Mouse (Mus musculus): Measurements from ENCODE around the gene Ccno.
A peak's percentile ranks its signal among the peaks of the same experiment; 100 is the strongest.

Ccno gene

GRCm38 (mm10) chr13:112987532-112987943 is at the start of gene Ccno:
TSS of gene Ccno (plus strand) at chr13:112987802.
- peak; percentile 87 for DNase-seq (ENCODE audit: extremely low read depth, insufficient read length, low spot score)

GRCm38 (mm10) chr13:112938130-112938529 is 49.5 kb upstream of the Ccno start:
- DNase-seq (ENCODE audit: extremely low read depth, insufficient read length, low spot score) = no peak

- no peak for DNase-seq (ENCODE audit: extremely low read depth, insufficient read length, low spot score)
Measured at GRCm38 (mm10) chr13:112941879-112942330, 45.7 kb upstream of the Ccno start.

- DNase-seq (ENCODE audit: extremely low read depth, insufficient read length, low spot score) = no peak
Measured at GRCm38 (mm10) chr13:112945312-112945711, 42.3 kb upstream of the Ccno start.

- DNase-seq (ENCODE audit: extremely low read depth, insufficient read length, low spot score) = no peak
Measured at GRCm38 (mm10) chr13:112945900-112946299, 41.7 kb upstream of the Ccno start.

GRCm38 (mm10) chr13:112954067-112954466 is 33.5 kb upstream of the Ccno start:
- no peak for DNase-seq (ENCODE audit: extremely low read depth, insufficient read length, low spot score)

- DNase-seq (ENCODE audit: extremely low read depth, insufficient read length, low spot score) = no peak
Measured at GRCm38 (mm10) chr13:112963081-112963480, 24.5 kb upstream of the Ccno start.

GRCm38 (mm10) chr13:112964421-112964820 is 23.2 kb upstream of the Ccno start:
- DNase-seq (ENCODE audit: extremely low read depth, insufficient read length, low spot score) = no peak

- no peak for DNase-seq (ENCODE audit: extremely low read depth, insufficient read length, low spot score)
Measured at GRCm38 (mm10) chr13:112967267-112967666, 20.3 kb upstream of the Ccno start.

GRCm38 (mm10) chr13:112976720-112977119 is 10.9 kb upstream of the Ccno start:
- DNase-seq (ENCODE audit: extremely low read depth, insufficient read length, low spot score) = no peak

- DNase-seq (ENCODE audit: extremely low read depth, insufficient read length, low spot score) = no peak
Measured at GRCm38 (mm10) chr13:112985605-112986450, 1.8 kb upstream of the Ccno start.

- DNase-seq (ENCODE audit: extremely low read depth, insufficient read length, low spot score) = no peak
Measured at GRCm38 (mm10) chr13:112986451-112986950, 1.1 kb upstream of the Ccno start.

GRCm38 (mm10) chr13:112987991-112988390 is 389 bp downstream of the Ccno start:
- no peak for DNase-seq (ENCODE audit: extremely low read depth, insufficient read length, low spot score)

- no peak for DNase-seq (ENCODE audit: extremely low read depth, insufficient read length, low spot score)
Measured at GRCm38 (mm10) chr13:112988866-112989265, 1.3 kb downstream of the Ccno start.

GRCm38 (mm10) chr13:112989541-112989940 is 1.9 kb downstream of the Ccno start:
- no peak for DNase-seq (ENCODE audit: extremely low read depth, insufficient read length, low spot score)

GRCm38 (mm10) chr13:112990346-112990745 is 2.7 kb downstream of the Ccno start:
- DNase-seq (ENCODE audit: extremely low read depth, insufficient read length, low spot score) = no peak

GRCm38 (mm10) chr13:112993531-112994152 is 6.0 kb downstream of the Ccno start, which contains the start of gene Mcidas:
TSS of gene Mcidas (plus strand) at chr13:112993845.
- DNase-seq (ENCODE audit: extremely low read depth, insufficient read length, low spot score) = no peak

- no peak for DNase-seq (ENCODE audit: extremely low read depth, insufficient read length, low spot score)
Measured at GRCm38 (mm10) chr13:112994191-112994590, 6.6 kb downstream of the Ccno start.

- DNase-seq (ENCODE audit: extremely low read depth, insufficient read length, low spot score) = no peak
Measured at GRCm38 (mm10) chr13:112996407-112996806, 8.8 kb downstream of the Ccno start.

GRCm38 (mm10) chr13:112997369-112997768 is 9.8 kb downstream of the Ccno start:
- no peak for DNase-seq (ENCODE audit: extremely low read depth, insufficient read length, low spot score)

GRCm38 (mm10) chr13:112998427-112999201 is 11.0 kb downstream of the Ccno start:
- peak; percentile 87 for DNase-seq (ENCODE audit: extremely low read depth, insufficient read length, low spot score)
